Mouse (Mus musculus) thymus, adult 2 months (tissue): Measurements from ENCODE around the gene Cyp26c1. TPM values are rescaled to one million over a fixed set of nuclear protein-coding genes. Genes with fewer than 3 reads are reported as not detected.

ENCODE experiments used
- DNase-seq: peaks from one replicate; pipeline ENCODE4 v3.0.0; 2021
- H3K27ac ChIP-seq: fragments of 200-500 bp; 2 replicates; pipeline ENCODE4 v1.5.1; 2012; ENCODE audit warnings: low read length, control low read depth; ENCODE audit not compliant: control insufficient read depth, insufficient read depth
- H3K27me3 ChIP-seq: fragments of 200-500 bp; 2 replicates; pipeline ENCODE4 v1.6.1; 2012; ENCODE audit warnings: mild to moderate bottlenecking, low read length, moderate library complexity, mixed read lengths; ENCODE audit not compliant: control insufficient read depth, insufficient read depth
- H3K36me3 ChIP-seq: fragments of 200-500 bp; 2 replicates; pipeline ENCODE4 v1.6.1; 2012; ENCODE audit warnings: mild to moderate bottlenecking, low read length, moderate library complexity; ENCODE audit not compliant: control insufficient read depth, insufficient read depth
- H3K4me1 ChIP-seq: fragments of 200-500 bp; replicated peaks from 2 replicates; pipeline ENCODE4 v1.6.1; 2012; ENCODE audit warnings: low read length; ENCODE audit not compliant: control insufficient read depth, insufficient read depth
- H3K4me3 ChIP-seq: fragments of 200-500 bp; 2 replicates; pipeline ENCODE4 v1.5.1; 2012; ENCODE audit warnings: mild to moderate bottlenecking, low read length, control low read depth, moderate library complexity; ENCODE audit not compliant: control insufficient read depth, insufficient read depth
- CTCF ChIP-seq: fragments of 200-500 bp; IDR thresholded peaks from 2 replicates; pipeline ENCODE4 v1.5.1; 2012; ENCODE audit warnings: mild to moderate bottlenecking, control low read depth, low read length, moderate library complexity, borderline replicate concordance; ENCODE audit not compliant: control insufficient read depth, poor library complexity, insufficient read depth; ENCODE audit errors: extremely low read depth
- POLR2A ChIP-seq: fragments of 200-500 bp; IDR thresholded peaks from 2 replicates; pipeline ENCODE4 v1.6.1; 2012; ENCODE audit warnings: mild to moderate bottlenecking, low read length, control low read depth, moderate library complexity; ENCODE audit not compliant: control insufficient read depth, poor library complexity, insufficient read depth; ENCODE audit errors: extremely low read depth
- WGBS: fragments of 180-500 bp; shearing (Covaris S2); methylation state at CpG from one replicate; pipeline ENCODE4 v1.1.7; 2018; 5-methylcytosine and 5-hydroxymethylcytosine counted together
- polyA plus RNA-seq: library from polyadenylated mRNA; depleted of rRNA; stranded (reverse); fragments of >200 nt; gene quantifications from 2 replicates; pipeline ENCODE4 v1.2.3, GENCODE M21; 2012

Cyp26c1 gene
- polyA plus RNA-seq, 1 experiment, result 0.28 TPM

DNA sequence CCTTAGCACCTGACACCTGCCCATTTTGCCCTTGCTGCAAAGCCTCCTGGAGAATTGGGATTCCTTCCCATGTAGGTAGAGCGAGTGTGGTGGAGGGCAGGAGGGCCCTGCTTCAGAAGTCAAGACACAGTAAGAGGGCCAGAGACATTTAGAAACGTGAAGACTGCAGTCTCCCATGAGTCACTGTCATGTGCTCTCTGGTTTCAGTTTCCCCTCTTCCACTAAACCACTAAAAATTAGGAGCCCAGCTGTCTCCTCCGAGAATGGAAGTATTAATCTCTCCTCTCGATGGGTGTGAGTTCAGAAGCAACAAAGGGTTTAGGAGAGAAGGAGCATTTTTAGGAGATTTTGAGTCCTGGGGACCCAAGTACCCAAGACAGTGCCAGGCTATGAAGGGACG, 4.1 kb downstream of the Cyp26c1 start:
- 80% methylated on average over 5 of the region's 5 CpGs for WGBS
- no peak overlapping the region for H3K27ac ChIP-seq

DNA sequence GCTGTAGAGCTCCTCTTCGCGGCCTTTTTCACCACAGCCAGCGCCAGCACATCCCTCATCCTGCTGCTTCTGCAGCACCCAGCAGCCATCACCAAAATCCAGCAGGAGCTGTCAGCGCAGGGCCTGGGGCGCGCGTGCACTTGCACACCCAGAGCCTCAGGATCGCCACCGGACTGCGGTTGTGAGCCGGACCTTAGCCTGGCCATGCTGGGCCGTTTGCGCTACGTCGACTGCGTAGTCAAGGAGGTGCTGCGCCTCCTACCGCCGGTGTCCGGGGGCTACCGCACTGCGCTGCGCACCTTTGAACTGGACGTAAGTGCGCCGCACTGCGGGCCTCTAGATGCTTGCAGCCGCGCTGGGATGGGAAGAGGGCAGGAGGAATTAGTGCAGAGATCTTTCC, 5.3 kb downstream of the Cyp26c1 start:
- H3K4me3 ChIP-seq, result no peak overlapping the region
- H3K4me1 ChIP-seq, result no peaks in the 10 kb centered on the region
- TF ChIP-seq POLR2A (no peak), CTCF (no peak)
- DNase-seq, result no peak
- H3K27ac ChIP-seq, result no peak overlapping the region
- no peaks in the 10 kb centered on the region for H3K36me3 ChIP-seq
- 84% methylated on average over 29 of the region's 29 CpGs for WGBS
- H3K27me3 ChIP-seq, result no peaks in the 10 kb centered on the region; the same call in 1 of the 2 replicates

More for the DNA sequence above, 4.1 kb downstream of the Cyp26c1 start:
- TF ChIP-seq POLR2A (no peak), CTCF (no peak)
- H3K27me3 ChIP-seq, result no peaks in the 10 kb centered on the region; the same call in 1 of the 2 replicates
- H3K4me3 ChIP-seq, result no peak overlapping the region
- H3K36me3 ChIP-seq, result no peaks in the 10 kb centered on the region
- H3K4me1 ChIP-seq, result no peaks in the 10 kb centered on the region
- no peak for DNase-seq

DNA sequence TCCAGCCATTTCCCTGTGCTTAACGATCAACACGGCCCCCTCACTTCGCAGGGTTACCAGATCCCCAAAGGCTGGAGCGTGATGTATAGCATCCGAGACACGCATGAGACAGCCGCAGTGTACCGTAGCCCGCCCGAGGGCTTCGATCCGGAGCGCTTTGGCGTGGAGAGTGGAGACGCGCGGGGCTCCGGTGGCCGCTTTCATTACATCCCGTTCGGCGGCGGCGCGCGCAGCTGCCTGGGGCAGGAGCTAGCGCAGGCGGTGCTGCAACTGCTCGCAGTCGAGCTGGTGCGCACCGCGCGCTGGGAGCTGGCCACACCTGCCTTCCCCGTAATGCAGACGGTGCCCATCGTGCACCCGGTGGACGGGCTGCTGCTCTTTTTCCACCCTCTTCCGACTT, 7.5 kb downstream of the Cyp26c1 start:
- 2% methylated on average over 40 of the region's 40 CpGs for WGBS
- H3K36me3 ChIP-seq, result no peaks in the 10 kb centered on the region
- H3K27me3 ChIP-seq, result peaks cover 11% of the 10 kb centered on the region
- H3K27ac ChIP-seq, result no peak overlapping the region
- no peaks in the 10 kb centered on the region for H3K4me1 ChIP-seq
- no peak for DNase-seq
- no peak for TF ChIP-seq POLR2A
- TF ChIP-seq CTCF, result no peak
- no peak overlapping the region for H3K4me3 ChIP-seq

DNA sequence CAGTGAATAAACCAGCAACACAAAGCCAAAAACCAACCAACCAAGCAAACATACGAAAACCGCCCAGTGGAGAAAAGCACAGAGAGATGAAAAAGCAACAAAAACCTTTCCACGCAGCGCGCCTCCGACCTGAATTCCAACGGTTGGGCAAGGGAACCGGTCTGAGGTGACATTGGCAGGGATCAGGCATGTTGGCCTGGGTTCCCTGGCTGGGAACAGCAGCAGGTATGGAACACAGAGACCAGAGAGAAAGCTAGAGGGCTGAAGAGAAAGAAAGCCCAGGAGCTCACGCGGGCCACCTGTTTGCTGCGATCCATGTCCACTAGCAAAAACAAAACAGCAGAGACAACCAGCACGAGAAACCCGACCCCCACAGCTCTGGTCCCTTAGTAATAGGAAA, 9.8 kb downstream of the Cyp26c1 start:
- H3K4me1 ChIP-seq, result no peaks in the 10 kb centered on the region
- H3K36me3 ChIP-seq, result no peaks in the 10 kb centered on the region
- TF ChIP-seq CTCF (no peak), POLR2A (no peak)
- 88% methylated on average over 13 of the region's 13 CpGs for WGBS
- H3K4me3 ChIP-seq, result no peak overlapping the region
- no peak for DNase-seq
- no peak overlapping the region for H3K27ac ChIP-seq
- peaks cover 16% of the 10 kb centered on the region for H3K27me3 ChIP-seq

DNA sequence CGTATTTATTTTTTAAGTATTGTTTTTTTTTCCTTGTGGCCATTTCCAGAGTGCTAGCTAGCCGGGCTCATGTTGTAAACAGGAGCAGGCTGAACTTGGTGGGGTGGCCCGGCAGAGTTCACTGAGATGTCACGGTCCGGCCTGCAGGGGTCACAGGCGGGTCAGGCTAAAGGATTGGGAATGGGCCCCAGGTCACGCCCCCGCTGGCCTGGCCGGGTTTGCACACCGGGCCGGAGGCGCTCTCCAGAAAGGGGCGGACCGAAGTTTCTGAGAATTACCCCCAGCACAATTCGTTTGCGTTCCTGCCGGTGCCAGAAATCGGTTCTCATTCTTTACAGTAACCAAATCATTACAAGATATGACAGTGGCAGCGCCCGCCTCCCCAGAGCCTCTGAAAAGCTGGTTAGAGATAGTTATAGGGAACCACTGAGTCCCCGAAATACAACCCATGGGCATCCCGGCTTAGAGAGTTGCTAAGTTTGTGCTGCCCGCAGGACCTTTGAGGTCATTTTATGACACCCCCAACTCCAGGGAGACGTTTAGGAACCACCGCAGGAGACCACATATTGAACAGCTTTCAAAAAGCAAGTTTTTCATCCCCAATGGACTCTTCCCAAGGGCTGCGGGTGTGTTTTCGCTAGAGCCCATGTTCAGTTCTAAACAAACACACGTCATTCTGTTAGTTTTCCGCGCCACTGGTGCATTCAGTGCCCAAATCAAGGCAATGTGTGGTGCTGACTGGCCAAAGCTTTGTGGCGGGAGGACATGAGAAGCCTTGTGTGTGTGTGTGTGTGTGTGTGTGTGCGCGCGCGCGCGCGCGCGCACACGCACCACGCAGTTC, 10.6 kb downstream of the Cyp26c1 start:
- no peaks in the 10 kb centered on the region for H3K36me3 ChIP-seq
- no peaks in the 10 kb centered on the region for H3K4me1 ChIP-seq
- H3K27me3 ChIP-seq, result peaks cover 16% of the 10 kb centered on the region
- WGBS, result 12% methylated on average over 42 of the region's 42 CpGs
- no peak overlapping the region for H3K27ac ChIP-seq
- TF ChIP-seq POLR2A, result no peak
- no peak for TF ChIP-seq CTCF
- no peak overlapping the region for H3K4me3 ChIP-seq
- no peak for DNase-seq

DNA sequence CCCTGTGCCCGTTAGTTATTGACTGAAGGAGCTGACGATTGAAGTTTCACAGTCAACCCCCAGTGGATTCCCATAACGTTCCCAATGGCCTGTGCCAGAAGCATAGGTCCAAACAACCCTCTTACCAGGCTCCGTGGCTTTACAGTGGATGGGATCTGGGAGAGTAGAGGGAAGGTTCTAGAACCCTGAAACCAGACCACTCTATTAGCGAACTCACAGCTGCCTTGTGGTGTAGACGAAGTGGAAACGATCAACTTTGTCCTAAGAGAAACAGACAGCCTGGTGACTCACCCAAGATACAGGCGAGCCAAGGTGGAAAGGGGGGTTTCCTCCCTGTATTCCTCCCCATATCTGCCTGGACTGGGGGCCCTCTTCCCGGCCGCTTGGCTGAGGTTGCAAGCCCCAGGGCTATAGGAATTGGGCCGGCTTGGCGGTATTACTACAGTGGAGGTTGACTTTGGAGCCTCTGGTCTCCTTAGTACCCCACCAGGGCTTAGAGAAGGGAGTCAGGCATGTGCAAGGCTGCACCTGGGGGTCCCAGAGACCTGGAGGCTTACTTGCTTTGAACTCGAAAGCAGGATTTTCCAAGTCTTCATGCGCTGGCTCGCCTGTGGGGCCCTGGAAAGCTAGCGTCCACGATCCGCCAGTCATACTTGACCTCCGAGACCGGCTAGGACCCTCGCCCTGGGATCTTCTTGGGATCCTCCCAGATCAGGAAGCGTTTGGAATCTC, 11.4 kb downstream of the Cyp26c1 start:
- H3K4me3 ChIP-seq, result no peak overlapping the region
- no peaks in the 10 kb centered on the region for H3K36me3 ChIP-seq
- WGBS, result 7% methylated on average over 22 of the region's 22 CpGs
- no peak overlapping the region for H3K27ac ChIP-seq
- DNase-seq, result no peak
- no peaks in the 10 kb centered on the region for H3K4me1 ChIP-seq
- H3K27me3 ChIP-seq, result peaks cover 16% of the 10 kb centered on the region
- TF ChIP-seq CTCF (no peak), POLR2A (no peak)

DNA sequence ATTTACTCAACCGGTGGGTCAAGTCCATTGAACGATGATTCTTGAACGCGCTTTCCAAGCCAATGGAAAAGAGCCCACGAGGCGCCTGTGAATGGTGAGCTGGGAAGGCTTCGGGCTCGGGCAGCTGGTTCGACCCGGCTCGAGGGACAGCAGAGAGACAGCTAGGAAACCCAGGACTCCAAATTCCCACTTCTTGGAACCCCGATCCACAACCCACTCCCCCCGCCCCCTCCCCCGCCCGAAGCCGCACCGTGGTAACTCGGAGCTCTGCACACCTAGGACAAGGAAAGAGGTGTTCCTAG, 11.9 kb downstream of the Cyp26c1 start:
- TF ChIP-seq POLR2A (no peak), CTCF (no peak)
- Histone ChIP-seq H3K27me3 (peaks cover 16% of the 10 kb centered on the region), H3K4me1 (no peaks in the 10 kb centered on the region), H3K4me3 (no peak overlapping the region), H3K27ac (no peak overlapping the region), H3K36me3 (no peaks in the 10 kb centered on the region)
- 5% methylated on average over 18 of the region's 18 CpGs for WGBS
- DNase-seq, result no peak
